Mouse (Mus musculus) 3134 (cell line): ENCODE data around the gene Pim3.

Experiments
- DNase-seq: peaks from one replicate; pipeline ENCODE4 v3.0.0-alpha.2; 2011; ENCODE audit warnings: low spot score; ENCODE audit not compliant: insufficient read length; ENCODE audit errors: extremely low read depth

The Pim3 gene

DNA sequence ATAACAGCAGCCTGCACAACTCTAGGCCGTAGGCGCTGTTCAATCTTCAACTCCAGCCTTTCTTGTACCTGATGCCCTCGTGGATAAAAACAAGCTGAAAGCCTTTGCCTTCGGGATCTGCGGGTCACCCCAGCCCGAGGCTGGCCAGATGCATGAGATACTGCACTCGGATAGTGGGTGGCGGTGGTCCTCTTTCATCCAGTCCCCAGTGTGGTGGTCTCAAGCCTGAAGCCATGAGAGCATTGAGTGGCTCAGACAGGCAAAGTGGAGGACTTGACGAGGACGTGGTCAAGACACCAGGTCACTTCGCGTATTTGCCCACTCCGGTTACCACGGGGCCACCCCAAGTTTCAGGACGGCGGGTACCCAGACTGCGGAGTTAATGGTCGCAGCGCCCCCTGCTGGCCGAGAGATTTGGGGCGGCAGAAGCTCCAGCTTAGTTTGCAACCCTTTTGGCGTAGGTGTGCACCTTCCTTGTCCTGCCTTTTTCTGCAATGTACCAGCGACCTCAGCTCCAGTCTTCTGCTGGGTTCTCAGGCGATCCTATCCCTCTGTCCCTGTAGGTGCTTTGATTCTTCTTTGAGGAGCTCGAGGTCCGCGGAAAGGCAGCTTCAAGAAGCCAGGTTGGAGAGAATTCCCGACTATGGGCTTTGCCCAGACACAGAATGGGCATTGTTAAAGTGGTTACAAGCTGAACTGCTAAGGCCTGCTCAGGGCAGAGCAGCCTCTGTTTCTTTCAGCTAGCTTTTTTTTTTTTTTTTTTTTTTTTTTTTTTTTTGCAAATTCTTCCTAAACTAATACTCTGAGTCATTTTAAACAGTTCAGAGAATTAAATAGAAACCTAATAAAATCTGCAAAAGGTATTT is 14.4 kb downstream of the Pim3 start:
- DNase-seq, result peak; percentile 67

DNA sequence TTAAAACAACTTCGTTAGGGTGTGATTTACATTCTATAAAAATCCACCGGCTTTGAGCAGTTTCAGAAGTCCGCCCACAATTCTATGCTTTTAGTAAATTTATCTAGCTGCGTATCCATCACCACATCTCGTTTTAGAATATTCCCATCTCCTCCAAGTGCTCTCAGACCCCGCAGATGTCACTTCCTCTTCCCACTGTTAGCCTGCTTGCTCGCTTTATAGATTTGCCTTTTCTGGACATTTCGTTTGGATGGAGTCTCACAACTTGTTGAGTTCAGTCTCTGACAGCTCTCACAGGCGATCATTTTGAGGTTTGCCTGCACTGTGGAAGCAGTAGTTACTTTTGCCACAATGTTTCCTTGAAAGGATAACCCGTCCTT is 15.0 kb downstream of the Pim3 start:
- DNase-seq, result no peak

DNA sequence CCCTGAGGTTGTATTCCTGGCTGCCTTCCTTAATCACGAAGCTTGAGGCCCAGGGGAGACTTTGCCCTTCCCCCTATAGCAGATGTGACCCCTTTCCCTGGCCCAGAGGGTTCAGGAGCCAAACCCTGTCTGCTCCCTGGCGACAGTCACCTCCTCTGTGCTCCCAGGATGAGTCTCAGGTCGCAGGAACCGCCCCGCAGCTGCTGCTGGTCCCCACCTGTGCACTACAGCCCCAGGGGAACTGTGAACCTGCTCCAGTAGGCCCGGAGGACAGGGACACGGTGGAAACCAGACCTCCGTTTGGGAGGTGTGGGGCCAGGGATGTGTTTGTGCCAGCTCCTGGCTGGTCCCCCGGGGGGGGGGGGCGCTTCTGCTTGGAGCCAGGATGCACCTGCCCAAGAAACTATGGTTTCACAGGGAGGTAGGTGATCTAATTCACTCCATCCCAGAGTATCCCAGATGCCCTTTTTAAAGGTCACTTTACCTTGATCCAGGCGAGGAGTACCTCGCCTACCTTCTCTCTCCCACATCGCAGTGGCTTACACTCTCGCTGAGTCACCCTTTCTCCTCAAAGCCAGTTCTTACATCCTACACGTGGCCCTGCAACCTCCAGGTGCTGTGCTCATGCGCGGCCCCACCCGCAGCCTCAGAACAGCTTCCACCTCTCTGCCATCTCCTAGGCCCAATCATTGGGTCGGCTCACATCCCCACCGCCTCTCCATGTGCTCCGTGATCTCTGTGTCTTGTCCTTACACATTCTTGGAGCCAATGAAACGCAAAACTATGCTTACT is 19.5 kb downstream of the Pim3 start:
- no peak for DNase-seq

DNA sequence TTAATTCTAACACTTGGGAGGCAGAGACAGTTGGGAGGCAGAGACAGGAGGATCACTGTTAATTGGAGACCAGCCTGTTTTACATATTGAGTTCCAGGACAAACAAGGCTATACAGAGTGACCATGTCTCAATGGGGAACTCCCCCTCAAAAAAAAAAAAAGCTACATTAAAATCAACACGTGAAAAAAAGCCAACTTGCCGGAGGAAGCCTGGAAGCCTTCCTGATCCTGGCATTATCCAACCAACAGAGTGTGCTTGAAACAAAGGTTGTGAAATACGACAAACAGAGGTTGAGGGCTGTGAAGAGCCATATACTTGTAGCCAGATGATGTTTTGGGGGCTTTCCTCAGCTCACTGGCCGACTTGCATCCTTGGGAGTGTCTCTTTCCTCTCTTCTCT is 20.9 kb downstream of the Pim3 start:
- no peak for DNase-seq

GRCm38 (mm10) chr15:88883342-88883741 is 21.4 kb downstream of the Pim3 start:
- DNase-seq, result no peak

GRCm38 (mm10) chr15:88885376-88885775 is 23.4 kb downstream of the Pim3 start:
- DNase-seq, result no peak

DNA sequence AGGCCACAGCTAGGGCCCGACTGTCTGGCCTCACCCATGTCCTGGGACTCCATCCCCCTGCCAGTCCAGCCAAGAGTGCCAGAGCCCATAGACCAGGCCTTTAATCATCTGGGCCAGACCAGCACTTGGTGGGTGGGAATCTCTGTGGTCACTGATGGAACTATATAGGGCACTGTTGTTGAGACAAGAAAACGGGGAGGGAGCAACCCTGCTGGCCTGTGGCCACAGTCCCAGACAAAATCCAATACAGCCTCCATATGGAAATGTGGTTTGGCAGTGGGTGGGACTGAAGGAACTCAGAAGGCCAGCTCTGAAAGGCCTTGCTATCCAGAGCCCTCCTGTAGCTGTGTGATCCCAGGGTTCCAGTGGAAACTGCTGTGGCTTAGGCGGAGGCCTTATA is 27.0 kb downstream of the Pim3 start:
- DNase-seq, result no peak

GRCm38 (mm10) chr15:88889994-88890393 is 28.0 kb downstream of the Pim3 start:
- no peak for DNase-seq

DNA sequence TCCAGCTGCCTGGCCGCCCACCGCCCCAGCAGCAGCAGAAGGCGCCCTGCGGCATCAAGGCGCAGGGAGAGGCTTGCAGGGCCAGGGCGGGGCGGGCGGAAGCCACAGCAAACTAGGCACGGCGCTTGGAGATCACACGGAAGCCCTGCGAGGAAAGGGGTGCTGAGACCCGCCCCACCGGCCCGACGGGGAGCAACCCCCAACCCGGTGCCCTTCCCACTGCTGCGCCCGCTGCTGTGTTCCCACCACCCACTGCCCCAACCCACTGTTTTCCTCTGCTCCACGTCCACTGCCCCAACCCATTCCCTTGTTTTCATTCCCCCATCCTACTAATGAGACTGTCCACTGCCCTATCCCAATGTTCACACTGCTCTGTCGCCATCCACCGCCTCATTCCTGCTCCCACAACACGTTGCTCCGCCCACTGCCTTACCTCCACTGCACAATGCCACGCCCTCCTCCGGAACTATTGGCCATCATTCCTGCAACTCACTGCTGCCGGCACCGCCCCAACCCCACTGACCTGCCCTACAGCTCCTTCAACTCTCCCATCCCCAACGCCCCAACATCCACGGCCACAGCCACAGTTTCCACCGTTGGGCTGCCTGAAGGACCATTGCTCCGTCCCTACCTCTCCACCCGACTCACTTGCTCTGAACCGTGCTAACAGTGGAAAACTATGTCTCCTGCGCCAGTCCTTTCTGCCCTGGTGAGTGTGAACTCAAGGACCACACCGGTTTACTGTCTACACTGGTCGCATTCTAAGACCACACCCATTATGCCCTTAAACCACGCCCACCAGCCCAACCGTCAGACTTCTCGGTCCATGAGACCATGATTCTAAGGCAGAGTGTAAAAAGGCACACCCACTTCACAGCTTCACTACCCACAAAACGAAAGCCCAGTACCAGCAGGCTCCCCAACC is 29.0 kb downstream of the Pim3 start:
- no peak for DNase-seq

GRCm38 (mm10) chr15:88891676-88892040 is 29.7 kb downstream of the Pim3 start:
- DNase-seq, result no peak

DNA sequence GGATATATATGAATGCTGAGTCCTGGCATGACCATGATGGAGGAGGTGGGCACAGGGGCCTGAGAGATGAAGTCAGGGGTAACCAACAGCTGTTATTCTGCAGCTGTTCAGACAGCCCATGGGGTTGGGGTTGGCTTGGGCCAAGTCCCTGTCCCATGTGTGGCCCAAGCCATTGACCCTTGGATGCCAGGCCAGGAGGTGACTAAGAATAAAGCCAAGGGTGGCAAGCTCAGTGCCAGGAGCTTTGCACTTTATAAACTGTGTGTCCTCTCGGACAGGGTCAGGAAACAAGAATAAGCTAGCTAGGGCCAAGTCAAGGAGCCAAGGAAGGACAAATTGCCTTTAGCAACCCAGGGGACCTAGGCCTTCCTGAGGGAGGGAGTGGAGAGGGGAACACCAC is 30.3 kb downstream of the Pim3 start:
- no peak for DNase-seq

DNA sequence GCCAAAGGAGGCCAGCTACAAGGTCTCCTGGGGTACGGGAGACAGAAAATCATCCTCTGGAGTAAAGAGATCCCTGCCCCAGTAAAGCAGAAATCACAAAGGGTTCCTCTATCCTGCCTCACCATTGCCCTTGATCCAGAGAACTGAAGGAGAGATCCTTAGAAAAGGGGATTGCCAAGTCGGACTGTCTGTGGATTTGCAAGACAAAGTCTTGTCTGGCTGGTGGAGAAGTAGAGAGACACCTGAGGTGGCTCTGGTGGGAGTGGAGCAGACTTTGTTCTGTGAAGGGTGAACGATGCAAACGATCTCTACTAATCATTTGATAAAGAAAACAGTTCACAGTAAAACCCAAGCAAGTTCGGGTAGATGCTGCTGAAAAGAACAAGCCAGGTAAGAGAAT is 30.9 kb downstream of the Pim3 start:
- no peak for DNase-seq

DNA sequence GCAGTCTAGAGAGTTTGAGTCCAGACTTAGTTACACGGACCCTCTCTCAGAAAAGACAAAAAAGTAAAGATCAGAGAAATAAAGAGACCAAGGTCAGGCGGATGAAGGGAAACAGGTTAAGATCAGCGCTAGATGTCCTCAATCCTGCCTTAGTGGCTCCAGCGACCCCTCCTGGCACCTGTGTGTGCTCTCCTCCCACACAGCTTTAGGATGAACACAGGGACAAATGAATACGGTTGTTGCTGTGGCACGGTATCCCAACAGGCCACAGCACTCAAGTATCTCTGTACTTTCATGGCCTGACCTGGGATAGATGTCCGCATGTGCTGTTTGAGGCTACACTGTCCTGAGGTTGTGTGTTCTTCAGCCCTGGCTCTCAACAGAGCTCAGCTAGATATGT is 33.1 kb downstream of the Pim3 start:
- no peak for DNase-seq

DNA sequence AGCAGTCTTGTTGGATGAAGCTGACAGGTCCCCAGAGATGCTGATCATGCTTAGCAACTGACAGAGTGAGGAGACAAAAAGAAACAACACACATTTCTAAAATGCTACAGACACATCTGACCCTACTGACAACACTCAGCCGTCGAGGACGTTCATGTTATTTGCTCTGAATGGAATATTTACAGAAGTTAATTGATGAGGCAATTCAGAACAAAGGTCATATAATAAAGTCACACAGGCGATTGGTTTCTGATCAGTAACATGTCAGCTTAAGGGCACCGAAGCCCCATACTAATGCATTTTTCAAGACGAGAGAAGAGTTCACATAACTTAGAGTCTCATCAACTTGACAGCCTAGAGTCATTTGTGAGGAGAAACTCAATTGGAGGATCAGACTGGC is 33.9 kb downstream of the Pim3 start:
- no peak for DNase-seq

GRCm38 (mm10) chr15:88896341-88896980 is 34.5 kb downstream of the Pim3 start:
- DNase-seq, result no peak

- DNase-seq, result no peak
Observed at GRCm38 (mm10) chr15:88902200-88902875, 40.4 kb downstream of the Pim3 start.

DNA sequence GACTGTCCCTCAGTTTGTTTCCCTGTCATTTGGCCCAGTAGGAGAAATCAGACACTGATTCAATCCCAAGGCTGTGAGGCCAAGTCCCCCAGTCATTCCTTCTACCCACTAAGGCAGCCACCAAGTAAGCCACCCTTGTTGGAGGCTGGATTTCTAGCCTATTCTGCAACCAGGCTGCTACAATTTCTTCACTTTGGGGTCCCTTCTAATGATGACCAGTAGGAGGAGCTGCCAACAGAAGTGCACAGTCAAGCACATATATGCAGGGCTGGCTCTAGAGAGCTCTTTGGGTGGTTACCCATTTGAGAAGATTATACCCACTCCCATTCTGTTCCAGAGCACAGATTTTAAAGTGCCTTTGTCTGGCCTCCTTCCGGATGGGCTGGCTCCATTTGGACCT is 41.1 kb downstream of the Pim3 start:
- DNase-seq, result no peak

DNA sequence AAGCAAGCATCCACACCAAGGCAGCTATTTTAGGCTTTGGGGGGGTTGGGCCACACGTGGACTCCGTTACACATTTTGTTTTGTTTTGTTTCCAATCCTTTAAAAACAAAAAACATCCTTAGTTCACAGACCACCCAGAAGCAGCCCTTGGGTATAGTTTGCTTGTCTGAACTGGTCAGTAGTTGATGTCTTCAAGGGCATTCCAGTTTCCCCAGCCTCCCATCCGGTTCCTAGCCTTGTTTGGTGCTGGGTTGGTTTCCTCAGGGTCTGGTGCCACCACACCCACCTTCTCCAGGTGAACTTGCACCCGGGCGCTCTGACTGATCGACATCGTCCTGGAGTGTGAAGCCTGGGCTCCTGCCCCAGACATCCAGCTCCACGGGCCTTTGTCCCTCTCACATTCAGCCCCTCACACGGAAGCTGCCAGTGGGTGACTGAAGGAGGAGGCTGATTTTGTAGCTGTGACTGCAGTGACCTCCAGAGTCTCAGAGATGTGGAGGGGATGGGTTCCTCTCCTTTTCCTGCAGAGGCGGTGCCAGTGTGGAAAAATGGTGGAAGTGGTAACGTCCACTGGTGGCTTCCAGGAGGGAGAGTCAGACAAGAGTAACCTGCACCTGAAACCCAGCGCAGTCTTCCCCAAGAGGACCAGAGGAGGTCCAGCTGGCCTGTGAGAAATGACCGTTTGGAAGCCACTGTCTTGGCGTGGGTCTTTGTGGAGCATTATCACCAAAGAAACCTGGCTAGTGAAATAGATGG is 42.2 kb downstream of the Pim3 start:
- DNase-seq, result no peak

GRCm38 (mm10) chr15:88906347-88906746 is 44.4 kb downstream of the Pim3 start:
- no peak for DNase-seq
